Comparison of ENCODE assay signal across 9 mouse cellular contexts in genomic region chr2:160578384-160579320, GRCm38 (mm10).
DNase-seq lines count a peak whose midpoint lies in the region; ATAC-seq and TF ChIP-seq lines count a peak whose summit lies in the region.
"Had no signal": no experiment of that assay in that cellular context is flagged by ENCODE, and none has a peak within 500 bp of the region (broad histone marks: within the 10 kb centered on the region; RNA-seq: fewer than 3 reads in every experiment).

No protein-coding gene starts in this region.

- WGBS in forebrain, postnatal 0 days, result 7% methylated on average over 17 of the region's 17 CpGs
- WGBS in hindbrain, embryonic 14.5 days, result 8% methylated on average over 17 of the region's 17 CpGs

- H3K27ac ChIP-seq in forebrain, postnatal 0 days (ENCODE audit: low read depth, low read length), result no peak overlapping the region
- no peak overlapping the region for H3K27ac ChIP-seq in hindbrain, embryonic 14.5 days
- H3K27ac ChIP-seq: macrophage had no signal

- no peak overlapping the region for H3K9ac ChIP-seq in forebrain, postnatal 0 days
- no peak overlapping the region for H3K9ac ChIP-seq in hindbrain, embryonic 14.5 days

- DNase-seq in MN1 (ENCODE audit: low spot score), result peak; percentile 80
- DNase-seq in cerebellum, adult 18-20 months, result peak; percentile 69 to 82
- peak; percentile 94 for DNase-seq in forebrain, postnatal 0 days
- peak; percentile 96 for DNase-seq in hindbrain, embryonic 14.5 days (ENCODE audit: low spot score)
- peak; percentile 72 for DNase-seq in left cerebral cortex, adult 11 months (ENCODE audit: low spot score)
- peak; percentile 90 to 94 for DNase-seq in right cerebral cortex, adult 2 months (ENCODE audit: low spot score in 2 of 2)
- peak; percentile 35 for DNase-seq in urinary bladder, postnatal 10 days (ENCODE audit: low spot score)

- peak; percentile 99 for TF ChIP-seq CTCF in forebrain, postnatal 0 days (IDR thresholded peaks at IDR 0.05; ENCODE audit: low read depth)

- peaks cover 14% of the 10 kb centered on the region for H3K27me3 ChIP-seq in forebrain, postnatal 0 days (ENCODE audit: insufficient read depth, low read length)
- peaks cover 47% of the 10 kb centered on the region for H3K27me3 ChIP-seq in hindbrain, embryonic 14.5 days (ENCODE audit: control insufficient read depth, insufficient read depth, low read length)

- H3K4me1 ChIP-seq in forebrain, postnatal 0 days (ENCODE audit: insufficient read depth), result no peaks in the 10 kb centered on the region
- peaks cover 13% of the 10 kb centered on the region; the same call in 1 of the 2 replicates for H3K4me1 ChIP-seq in hindbrain, embryonic 14.5 days (replicated peaks; ENCODE audit: control insufficient read depth, insufficient read depth, low read length)

- H3K9me3 ChIP-seq in forebrain, postnatal 0 days (ENCODE audit: low read length), result no peaks in the 10 kb centered on the region
- no peaks in the 10 kb centered on the region for H3K9me3 ChIP-seq in hindbrain, embryonic 14.5 days (ENCODE audit: control insufficient read depth, low read length)

- H3K4me3 ChIP-seq in forebrain, postnatal 0 days (ENCODE audit: low read depth, low read length), result no peak overlapping the region
- no peak overlapping the region for H3K4me3 ChIP-seq in hindbrain, embryonic 14.5 days (replicated peaks; ENCODE audit: low read length)

- H3K4me2 ChIP-seq in forebrain, postnatal 0 days (ENCODE audit: low read depth), result peak overlapping the region; percentile 32
- H3K4me2 ChIP-seq in hindbrain, embryonic 14.5 days (replicated peaks), result peak overlapping the region; percentile 42

- H3K36me3 ChIP-seq in forebrain, postnatal 0 days (ENCODE audit: insufficient read depth), result no peaks in the 10 kb centered on the region
- no peaks in the 10 kb centered on the region for H3K36me3 ChIP-seq in hindbrain, embryonic 14.5 days (replicated peaks; ENCODE audit: control insufficient read depth, insufficient read depth)

- peak; percentile 76 for ATAC-seq in forebrain, postnatal 0 days
- peak; percentile 65; the same call in 1 of the 2 replicates for ATAC-seq in hindbrain, embryonic 14.5 days (ENCODE audit: low FRiP score)
- ATAC-seq in megakaryocyte progenitor cell, adult 5-6 weeks (replicated peaks; ENCODE audit: poor library complexity), result peak; percentile 96

Comparison
In these comparisons a context has a peak if more than half of its experiments do, and no peak if none do; other contexts are left out.
1. DNase-seq: peak in every context shown above with its lines; median percentile 96 in hindbrain, embryonic 14.5 days; 94 in forebrain, postnatal 0 days; 92 in right cerebral cortex, adult 2 months; 80 in MN1; 76 in cerebellum, adult 18-20 months; 72 in left cerebral cortex, adult 11 months; 35 in urinary bladder, postnatal 10 days.